In genomic region chr1:59414401-59415210, GRCm38 (mm10) we compare ENCODE assay signal across 23 mouse cellular contexts.
DNase-seq lines count a peak whose midpoint lies in the region; ATAC-seq and TF ChIP-seq lines count a peak whose summit lies in the region.
"Had no signal": no experiment of that assay in that cellular context is flagged by ENCODE, and none has a peak within 500 bp of the region (broad histone marks: within the 10 kb centered on the region; RNA-seq: fewer than 3 reads in every experiment).

No protein-coding gene starts in this region.

- no peak for TF ChIP-seq POLR2A in brain, embryonic 14.5 days (IDR thresholded peaks at IDR 0.05; ENCODE audit: borderline replicate concordance, extremely low read depth, insufficient read depth, insufficient read length, poor library complexity, severe bottlenecking)

- ATAC-seq in forebrain, embryonic 11.5 days (replicated peaks; ENCODE audit: low FRiP score), result no peak
- ATAC-seq in forebrain, embryonic 15.5 days (replicated peaks), result no peak
- ATAC-seq in hindbrain, embryonic 12.5 days (ENCODE audit: low FRiP score), result peak; percentile 77
- peak; percentile 82; the same call in 1 of the 2 replicates for ATAC-seq in neural tube, embryonic 13.5 days (ENCODE audit: low read depth)
- no peak for ATAC-seq in midbrain, postnatal 0 days (ENCODE audit: low FRiP score)
- ATAC-seq: activated CD4-positive, CD25-positive, alpha-beta regulatory T cell, adult 4 months; intestine, embryonic 15.5 days; liver, postnatal 0 days; midbrain, embryonic 16.5 days; Patski had no signal

- no peak for TF ChIP-seq CTCF in brain, embryonic 14.5 days (IDR thresholded peaks at IDR 0.05; ENCODE audit: borderline replicate concordance, extremely low read depth, insufficient read depth, insufficient read length)
- TF ChIP-seq CTCF in midbrain, postnatal 0 days (IDR thresholded peaks at IDR 0.05), result no peak

- no peak overlapping the region for H3K4me3 ChIP-seq in forebrain, embryonic 11.5 days (ENCODE audit: low read depth, low read length)
- H3K4me3 ChIP-seq in forebrain, embryonic 15.5 days, result no peak overlapping the region
- no peak overlapping the region for H3K4me3 ChIP-seq in hindbrain, embryonic 12.5 days
- no peak overlapping the region for H3K4me3 ChIP-seq in neural tube, embryonic 13.5 days
- H3K4me3 ChIP-seq in midbrain, postnatal 0 days (ENCODE audit: low read depth, low read length), result no peak overlapping the region
- H3K4me3 ChIP-seq: heart, adult 2 months; intestine, embryonic 15.5 days; limb, embryonic 10.5 days; megakaryocyte, embryonic 14.5 days had no signal

- no peak for DNase-seq in forebrain, embryonic 11.5 days (ENCODE audit: low spot score)
- DNase-seq in brain, embryonic 14.5 days (ENCODE audit: low read depth), result peak; percentile 31
- DNase-seq in T-cell, adult 2 months (ENCODE audit: low spot score), result no peak
- no peak for DNase-seq in midbrain, postnatal 0 days (ENCODE audit: low spot score)
- DNase-seq: adrenal gland, postnatal 25 days; B cell, adult 2 months; cerebellum, adult 2 months; gastrocnemius, postnatal 25 days; heart, adult 2 months; heart, postnatal 36 days; kidney, postnatal 4 days; liver, postnatal 0 days; lung, postnatal 10 days; thymus, adult 2 months had no signal

- H3K27me3 ChIP-seq in forebrain, embryonic 11.5 days (ENCODE audit: control insufficient read depth, insufficient read depth, low read length), result no peaks in the 10 kb centered on the region
- no peaks in the 10 kb centered on the region for H3K27me3 ChIP-seq in forebrain, embryonic 15.5 days
- no peaks in the 10 kb centered on the region for H3K27me3 ChIP-seq in hindbrain, embryonic 12.5 days
- H3K27me3 ChIP-seq in neural tube, embryonic 13.5 days, result no peaks in the 10 kb centered on the region
- no peaks in the 10 kb centered on the region for H3K27me3 ChIP-seq in midbrain, postnatal 0 days (ENCODE audit: insufficient read depth, low read length)
- H3K27me3 ChIP-seq: intestine, embryonic 15.5 days; Patski had no signal

- no peak overlapping the region for H3K9ac ChIP-seq in forebrain, embryonic 11.5 days (ENCODE audit: low read length)
- H3K9ac ChIP-seq in forebrain, embryonic 15.5 days (replicated peaks), result no peak overlapping the region
- no peak overlapping the region for H3K9ac ChIP-seq in hindbrain, embryonic 12.5 days
- H3K9ac ChIP-seq in neural tube, embryonic 13.5 days, result no peak overlapping the region
- no peak overlapping the region for H3K9ac ChIP-seq in midbrain, postnatal 0 days (replicated peaks; ENCODE audit: low read length, poor library complexity, severe bottlenecking)
- H3K9ac ChIP-seq: intestine, embryonic 15.5 days; liver, postnatal 0 days had no signal

- H3K4me2 ChIP-seq in forebrain, embryonic 11.5 days (ENCODE audit: low read depth, low read length, severe bottlenecking), result no peak overlapping the region
- H3K4me2 ChIP-seq in forebrain, embryonic 15.5 days (replicated peaks), result no peak overlapping the region
- no peak overlapping the region for H3K4me2 ChIP-seq in hindbrain, embryonic 12.5 days (replicated peaks)
- no peak overlapping the region for H3K4me2 ChIP-seq in neural tube, embryonic 13.5 days
- no peak overlapping the region for H3K4me2 ChIP-seq in midbrain, postnatal 0 days (ENCODE audit: low read depth, low read length, poor library complexity, severe bottlenecking)
- H3K4me2 ChIP-seq: intestine, embryonic 15.5 days had no signal

- no peaks in the 10 kb centered on the region for H3K36me3 ChIP-seq in forebrain, embryonic 11.5 days (ENCODE audit: control insufficient read depth, insufficient read depth, low read length)
- H3K36me3 ChIP-seq in forebrain, embryonic 15.5 days, result no peaks in the 10 kb centered on the region
- no peaks in the 10 kb centered on the region for H3K36me3 ChIP-seq in hindbrain, embryonic 12.5 days
- H3K36me3 ChIP-seq in neural tube, embryonic 13.5 days, result no peaks in the 10 kb centered on the region
- no peaks in the 10 kb centered on the region for H3K36me3 ChIP-seq in midbrain, postnatal 0 days (ENCODE audit: insufficient read depth, low read length)
- H3K36me3 ChIP-seq: intestine, embryonic 15.5 days; limb, embryonic 10.5 days had no signal

- 49% methylated on average over 13 of the region's 13 CpGs for WGBS in forebrain, embryonic 11.5 days
- WGBS in forebrain, embryonic 15.5 days, result 47% methylated on average over 13 of the region's 13 CpGs
- 24% methylated on average over 13 of the region's 13 CpGs for WGBS in hindbrain, embryonic 12.5 days
- 17% methylated on average over 13 of the region's 13 CpGs for WGBS in neural tube, embryonic 13.5 days
- 52% methylated on average over 13 of the region's 13 CpGs for WGBS in midbrain, postnatal 0 days

- H3K27ac ChIP-seq in forebrain, embryonic 11.5 days (ENCODE audit: low read depth, low read length), result peak overlapping the region; percentile 3; the same call in 1 of the 2 replicates
- H3K27ac ChIP-seq in forebrain, embryonic 15.5 days (replicated peaks), result no peak overlapping the region
- H3K27ac ChIP-seq in hindbrain, embryonic 12.5 days, result peak overlapping the region; percentile 57; the same call in 1 of the 2 replicates
- peak overlapping the region; percentile 46 for H3K27ac ChIP-seq in neural tube, embryonic 13.5 days (replicated peaks)
- no peak overlapping the region for H3K27ac ChIP-seq in midbrain, postnatal 0 days (ENCODE audit: low read depth, low read length)
- H3K27ac ChIP-seq: heart, adult 2 months; intestine, embryonic 15.5 days; limb, embryonic 10.5 days had no signal

- H3K4me1 ChIP-seq in forebrain, embryonic 11.5 days (replicated peaks; ENCODE audit: control insufficient read depth, insufficient read depth, low read length), result no peaks in the 10 kb centered on the region; the same call in 1 of the 2 replicates
- peaks cover 9% of the 10 kb centered on the region for H3K4me1 ChIP-seq in forebrain, embryonic 15.5 days
- peaks cover 19% of the 10 kb centered on the region for H3K4me1 ChIP-seq in hindbrain, embryonic 12.5 days
- H3K4me1 ChIP-seq in neural tube, embryonic 13.5 days (replicated peaks), result peaks cover 21% of the 10 kb centered on the region
- H3K4me1 ChIP-seq in midbrain, postnatal 0 days (ENCODE audit: insufficient read depth, low read length), result no peaks in the 10 kb centered on the region
- H3K4me1 ChIP-seq: intestine, embryonic 15.5 days; megakaryocyte, embryonic 14.5 days had no signal

- H3K9me3 ChIP-seq in forebrain, embryonic 11.5 days (ENCODE audit: control insufficient read depth, low read length), result no peaks in the 10 kb centered on the region
- no peaks in the 10 kb centered on the region for H3K9me3 ChIP-seq in forebrain, embryonic 15.5 days
- no peaks in the 10 kb centered on the region for H3K9me3 ChIP-seq in hindbrain, embryonic 12.5 days (replicated peaks)
- H3K9me3 ChIP-seq in neural tube, embryonic 13.5 days, result no peaks in the 10 kb centered on the region
- no peaks in the 10 kb centered on the region for H3K9me3 ChIP-seq in midbrain, postnatal 0 days (ENCODE audit: low read length)
- H3K9me3 ChIP-seq: intestine, embryonic 15.5 days; limb, embryonic 10.5 days; megakaryocyte, embryonic 14.5 days had no signal

Comparison
In these comparisons a context has a peak if more than half of its experiments do, and no peak if none do; other contexts are left out.
1. H3K27ac ChIP-seq: peak in forebrain, embryonic 11.5 days (single experiment), hindbrain, embryonic 12.5 days (single experiment) and neural tube, embryonic 13.5 days (single experiment); none in forebrain, embryonic 15.5 days (single experiment) and midbrain, postnatal 0 days (single experiment).
2. ATAC-seq: peak in hindbrain, embryonic 12.5 days (single experiment) and neural tube, embryonic 13.5 days (single experiment); none in forebrain, embryonic 11.5 days (single experiment), forebrain, embryonic 15.5 days (single experiment) and midbrain, postnatal 0 days (single experiment).